ENCODE assay signal across 8 mouse cellular contexts in genomic region chrX:136171189-136172117, GRCm38 (mm10). TPM values are rescaled to one million over a fixed set of nuclear protein-coding genes. Genes with fewer than 3 reads are reported as not detected.
DNase-seq lines count a peak whose midpoint lies in the region; ATAC-seq and TF ChIP-seq lines count a peak whose summit lies in the region.

No protein-coding gene starts in this region.

- TF ChIP-seq CTCF in CH12.LX (conservative IDR thresholded peaks at IDR 0.05 in 1 of 2, IDR thresholded peaks at IDR 0.05 in 1 of 2; ENCODE audit: low read depth in 2 of 2, low read length in 2 of 2): no peak

- no peaks in the 10 kb centered on the region for H3K4me1 ChIP-seq in CH12.LX (ENCODE audit: control insufficient read depth in 1 of 2, insufficient read depth in 2 of 2)
- no peaks in the 10 kb centered on the region for H3K4me1 ChIP-seq in heart, embryonic 10.5 days
- H3K4me1 ChIP-seq in kidney, embryonic 15.5 days: no peaks in the 10 kb centered on the region
- H3K4me1 ChIP-seq in limb, embryonic 13.5 days: peaks cover 3% of the 10 kb centered on the region; the same call in 1 of the 2 replicates
- H3K4me1 ChIP-seq in midbrain, embryonic 13.5 days (replicated peaks): peaks cover 4% of the 10 kb centered on the region; the same call in 1 of the 2 replicates

- no peak overlapping the region for H3K27ac ChIP-seq in CH12.LX (ENCODE audit: insufficient read depth, low read depth)
- H3K27ac ChIP-seq in heart, embryonic 10.5 days: peak overlapping the region; percentile 90
- H3K27ac ChIP-seq in kidney, embryonic 15.5 days: peak overlapping the region; percentile 88
- H3K27ac ChIP-seq in limb, embryonic 13.5 days: peak overlapping the region; percentile 85
- peak overlapping the region; percentile 84 for H3K27ac ChIP-seq in midbrain, embryonic 13.5 days

- in situ Hi-C loops in CH12.LX (cut with MboI; ENCODE audit: low pct_ligation_motif_present, low pct_unique_long_range_greater_than_20kb, low sequenced_read_pairs): no loop called here

- no peaks in the 10 kb centered on the region for H3K9me3 ChIP-seq in CH12.LX (replicated peaks; ENCODE audit: low read length)
- no peaks in the 10 kb centered on the region for H3K9me3 ChIP-seq in heart, embryonic 10.5 days
- H3K9me3 ChIP-seq in kidney, embryonic 15.5 days (replicated peaks): no peaks in the 10 kb centered on the region
- H3K9me3 ChIP-seq in limb, embryonic 13.5 days: no peaks in the 10 kb centered on the region
- no peaks in the 10 kb centered on the region for H3K9me3 ChIP-seq in midbrain, embryonic 13.5 days

- no peak for DNase-seq in CH12.LX (ENCODE audit: extremely low read depth)
- DNase-seq in brain, adult 2 months (ENCODE audit: low read depth, low spot score): peak; percentile 88
- peak; percentile 84 for DNase-seq in heart, embryonic 10.5 days (ENCODE audit: low spot score)
- peak; percentile 52 for DNase-seq in telencephalon, adult 2 months (ENCODE audit: low read depth, low spot score)

- TF ChIP-seq EP300 in CH12.LX (IDR thresholded peaks at IDR 0.05; ENCODE audit: low read length): no peak

- ATAC-seq in erythroblast, adult 5-6 weeks (replicated peaks; ENCODE audit: low FRiP score, poor library complexity, severe bottlenecking): peak; percentile 62
- peak; percentile 75 for ATAC-seq in kidney, embryonic 15.5 days (replicated peaks; ENCODE audit: low FRiP score)
- peak; percentile 64; the same call in 1 of the 2 replicates for ATAC-seq in limb, embryonic 13.5 days (ENCODE audit: low FRiP score, low read depth)
- peak; percentile 77 for ATAC-seq in midbrain, embryonic 13.5 days

- 20% methylated on average over 24 of the region's 24 CpGs for WGBS in heart, embryonic 10.5 days
- WGBS in kidney, embryonic 15.5 days: 24% methylated on average over 24 of the region's 24 CpGs
- 21% methylated on average over 24 of the region's 24 CpGs for WGBS in limb, embryonic 13.5 days
- 21% methylated on average over 24 of the region's 24 CpGs for WGBS in midbrain, embryonic 13.5 days

- no peaks in the 10 kb centered on the region for H3K27me3 ChIP-seq in CH12.LX (replicated peaks)
- 0 out of 2 replicates have a peak, but pooled peaks cover 3% of the 10 kb centered on the region for H3K27me3 ChIP-seq in heart, embryonic 10.5 days (ENCODE audit: insufficient read depth, poor library complexity, severe bottlenecking)
- H3K27me3 ChIP-seq in kidney, embryonic 15.5 days: peaks cover 17% of the 10 kb centered on the region
- H3K27me3 ChIP-seq in limb, embryonic 13.5 days: peaks cover 15% of the 10 kb centered on the region; the same call in 1 of the 2 replicates
- H3K27me3 ChIP-seq in midbrain, embryonic 13.5 days: peaks cover 6% of the 10 kb centered on the region; the same call in 1 of the 2 replicates

- H3K9ac ChIP-seq in CH12.LX (ENCODE audit: insufficient read depth, low read depth): peak overlapping the region; percentile 62
- H3K9ac ChIP-seq in kidney, embryonic 15.5 days: peak overlapping the region; percentile 63
- H3K9ac ChIP-seq in limb, embryonic 13.5 days: peak overlapping the region; percentile 77
- H3K9ac ChIP-seq in midbrain, embryonic 13.5 days (replicated peaks): peak overlapping the region; percentile 73

- TF ChIP-seq POLR2A in CH12.LX (IDR thresholded peaks at IDR 0.05; ENCODE audit: low read depth, low read length): no peak

- no peaks in the 10 kb centered on the region for H3K36me3 ChIP-seq in CH12.LX (replicated peaks in 1 of 2; ENCODE audit: control insufficient read depth in 1 of 2, insufficient read depth in 1 of 2, low read length in 1 of 2)
- no peaks in the 10 kb centered on the region for H3K36me3 ChIP-seq in heart, embryonic 10.5 days
- H3K36me3 ChIP-seq in kidney, embryonic 15.5 days: no peaks in the 10 kb centered on the region
- peaks cover 6% of the 10 kb centered on the region for H3K36me3 ChIP-seq in limb, embryonic 13.5 days
- H3K36me3 ChIP-seq in midbrain, embryonic 13.5 days: no peaks in the 10 kb centered on the region

- H3K4me2 ChIP-seq in CH12.LX (ENCODE audit: insufficient read depth, low read depth, poor library complexity, severe bottlenecking): peak overlapping the region; percentile 52
- H3K4me2 ChIP-seq in kidney, embryonic 15.5 days: peak overlapping the region; percentile 55
- peak overlapping the region; percentile 63 for H3K4me2 ChIP-seq in limb, embryonic 13.5 days (replicated peaks)
- peak overlapping the region; percentile 56 for H3K4me2 ChIP-seq in midbrain, embryonic 13.5 days (replicated peaks)

- no peak for TF ChIP-seq RAD21 in CH12.LX (IDR thresholded peaks at IDR 0.05; ENCODE audit: low read depth, low read length)

- H3K4me3 ChIP-seq in CH12.LX (replicated peaks in 1 of 3; ENCODE audit: low read depth in 2 of 3, low read length in 2 of 3, poor library complexity in 1 of 3): peak overlapping the region in 2 of 3 experiments; percentile 34 to 56
- H3K4me3 ChIP-seq in heart, embryonic 10.5 days: peak overlapping the region; percentile 65
- H3K4me3 ChIP-seq in kidney, embryonic 15.5 days (replicated peaks): peak overlapping the region; percentile 61
- H3K4me3 ChIP-seq in limb, embryonic 13.5 days: peak overlapping the region; percentile 59
- H3K4me3 ChIP-seq in midbrain, embryonic 13.5 days (replicated peaks): peak overlapping the region; percentile 56

- dilution Hi-C loops in CH12.LX (cut with MboI; ENCODE audit: extremely low pct_ligation_motif_present, extremely low pct_unique_long_range_greater_than_20kb, low sequenced_read_pairs): no loop called here

- no peaks in the 10 kb centered on the region for H3K79me2 ChIP-seq in CH12.LX (replicated peaks; ENCODE audit: control insufficient read depth, extremely low read depth, insufficient read depth, poor library complexity, severe bottlenecking)

TF ChIP-seq in CH12.LX, 34 proteins besides CTCF, POLR2A, EP300 and RAD21 (continues in another document):
- TF ChIP-seq MAZ (IDR thresholded peaks at IDR 0.05; ENCODE audit: low read depth, low read length): no peak

RNA-seq across cellular contexts. Expression of gene Tceal8, which starts 0.7 kb away (rescaled TPM):
- 5.8 and 7.0 TPM in 2 replicates for total RNA-seq in CH12.LX (2012; rRNA removed)
- total RNA-seq in CH12.LX (2014; rRNA removed): 0.63 and 0.67 TPM in 2 replicates
- 1.1 and 1.3 TPM in 2 replicates for polyA plus RNA-seq in CH12.LX (2012; ENCODE audit: insufficient read length, low read depth)
- total RNA-seq in erythroblast, adult 5-6 weeks (2015; ENCODE audit: low replicate concordance): 20.7 and 26.5 TPM in 2 replicates
- 31.0 and 39.6 TPM in 2 replicates for total RNA-seq in erythroblast, adult 5-6 weeks (2017; ENCODE audit: low replicate concordance)
- polyA plus RNA-seq in heart, embryonic 10.5 days (2016; fragmentation: Nextera tagmentation; extraction: Ambion mirVana): 256 and 309 TPM in 2 replicates
- 172 and 177 TPM in 2 replicates for polyA plus RNA-seq in kidney, embryonic 15.5 days (2015; fragmentation: Nextera tagmentation; extraction: Ambion mirVana)
- 217 and 223 TPM in 2 replicates for polyA plus RNA-seq in limb, embryonic 13.5 days (2015; fragmentation: Nextera tagmentation; extraction: Ambion mirVana)
- 134 and 143 TPM in 2 replicates for polyA plus RNA-seq in midbrain, embryonic 13.5 days (2015; fragmentation: Nextera tagmentation; extraction: Ambion mirVana)

RNA-seq across cellular contexts. Expression of gene Tceal5, which starts 32.2 kb away (rescaled TPM):
- total RNA-seq in CH12.LX (2012; rRNA removed) (0.30 TPM in 1 of 2 replicates, not detected in the other), CH12.LX (2014; rRNA removed) (not detected in 2 replicates)
- polyA plus RNA-seq in CH12.LX (2012; ENCODE audit: insufficient read length, low read depth): not detected in 2 replicates
- total RNA-seq in erythroblast, adult 5-6 weeks (2015; ENCODE audit: low replicate concordance): not detected in 2 replicates
- not detected in 2 replicates for total RNA-seq in erythroblast, adult 5-6 weeks (2017; ENCODE audit: low replicate concordance)
- polyA plus RNA-seq in heart, embryonic 10.5 days (2016; fragmentation: Nextera tagmentation; extraction: Ambion mirVana): 9.6 and 11.1 TPM in 2 replicates
- polyA plus RNA-seq in kidney, embryonic 15.5 days (2015; fragmentation: Nextera tagmentation; extraction: Ambion mirVana): 3.4 and 3.7 TPM in 2 replicates
- polyA plus RNA-seq in limb, embryonic 13.5 days (2015; fragmentation: Nextera tagmentation; extraction: Ambion mirVana): 13.1 and 14.0 TPM in 2 replicates
- 17.5 and 20.1 TPM in 2 replicates for polyA plus RNA-seq in midbrain, embryonic 13.5 days (2015; fragmentation: Nextera tagmentation; extraction: Ambion mirVana)

RNA-seq across cellular contexts. Expression of gene Bex4, which starts 32.7 kb away (rescaled TPM):
- total RNA-seq in CH12.LX (2012; rRNA removed): not detected in 2 replicates
- not detected in 2 replicates for total RNA-seq in CH12.LX (2014; rRNA removed)
- polyA plus RNA-seq in CH12.LX (2012; ENCODE audit: insufficient read length, low read depth): not detected in 2 replicates
- total RNA-seq in erythroblast, adult 5-6 weeks (2015; ENCODE audit: low replicate concordance): 10.7 and 16.7 TPM in 2 replicates
- 11.8 and 12.5 TPM in 2 replicates for total RNA-seq in erythroblast, adult 5-6 weeks (2017; ENCODE audit: low replicate concordance)
- polyA plus RNA-seq in heart, embryonic 10.5 days (2016; fragmentation: Nextera tagmentation; extraction: Ambion mirVana): 183 and 228 TPM in 2 replicates
- 62.7 and 66.2 TPM in 2 replicates for polyA plus RNA-seq in kidney, embryonic 15.5 days (2015; fragmentation: Nextera tagmentation; extraction: Ambion mirVana)
- 59.2 and 60.1 TPM in 2 replicates for polyA plus RNA-seq in limb, embryonic 13.5 days (2015; fragmentation: Nextera tagmentation; extraction: Ambion mirVana)
- polyA plus RNA-seq in midbrain, embryonic 13.5 days (2015; fragmentation: Nextera tagmentation; extraction: Ambion mirVana): 108 and 121 TPM in 2 replicates

RNA-seq across cellular contexts. Expression of gene Tceal7, which starts 43.1 kb away (rescaled TPM):
- total RNA-seq in CH12.LX (2012; rRNA removed) (not detected in 2 replicates), CH12.LX (2014; rRNA removed) (not detected in 2 replicates)
- polyA plus RNA-seq in CH12.LX (2012; ENCODE audit: insufficient read length, low read depth): not detected in 2 replicates
- not detected in 2 replicates for total RNA-seq in erythroblast, adult 5-6 weeks (2015; ENCODE audit: low replicate concordance)
- total RNA-seq in erythroblast, adult 5-6 weeks (2017; ENCODE audit: low replicate concordance): not detected in 2 replicates
- polyA plus RNA-seq in heart, embryonic 10.5 days (2016; fragmentation: Nextera tagmentation; extraction: Ambion mirVana): 2.5 and 3.5 TPM in 2 replicates
- 10.7 and 23.2 TPM in 2 replicates for polyA plus RNA-seq in kidney, embryonic 15.5 days (2015; fragmentation: Nextera tagmentation; extraction: Ambion mirVana)
- 49.4 and 53.9 TPM in 2 replicates for polyA plus RNA-seq in limb, embryonic 13.5 days (2015; fragmentation: Nextera tagmentation; extraction: Ambion mirVana)
- 1.5 and 1.7 TPM in 2 replicates for polyA plus RNA-seq in midbrain, embryonic 13.5 days (2015; fragmentation: Nextera tagmentation; extraction: Ambion mirVana)

RNA-seq across cellular contexts. Expression of gene Bex1, which starts 43.9 kb away (rescaled TPM):
- not detected in 2 replicates for total RNA-seq in CH12.LX (2012; rRNA removed)
- not detected in 2 replicates for total RNA-seq in CH12.LX (2014; rRNA removed)
- polyA plus RNA-seq in CH12.LX (2012; ENCODE audit: insufficient read length, low read depth): not detected in 2 replicates
- total RNA-seq in erythroblast, adult 5-6 weeks (2015; ENCODE audit: low replicate concordance): not detected in 2 replicates
- not detected in 2 replicates for total RNA-seq in erythroblast, adult 5-6 weeks (2017; ENCODE audit: low replicate concordance)
- polyA plus RNA-seq in heart, embryonic 10.5 days (2016; fragmentation: Nextera tagmentation; extraction: Ambion mirVana): 197 and 260 TPM in 2 replicates
- 75.9 and 81.6 TPM in 2 replicates for polyA plus RNA-seq in kidney, embryonic 15.5 days (2015; fragmentation: Nextera tagmentation; extraction: Ambion mirVana)
- 102 and 103 TPM in 2 replicates for polyA plus RNA-seq in limb, embryonic 13.5 days (2015; fragmentation: Nextera tagmentation; extraction: Ambion mirVana)
- polyA plus RNA-seq in midbrain, embryonic 13.5 days (2015; fragmentation: Nextera tagmentation; extraction: Ambion mirVana): 179 and 186 TPM in 2 replicates

Comparison
In these comparisons a context has a peak if more than half of its experiments do, and no peak if none do; other contexts are left out.
1. RNA of gene Tceal8, which starts 0.7 kb away (polyA plus RNA-seq): 256 to 309 TPM in heart, embryonic 10.5 days, 217 to 223 TPM in limb, embryonic 13.5 days, 172 to 177 TPM in kidney, embryonic 15.5 days and 134 to 143 TPM in midbrain, embryonic 13.5 days; 1.1 to 1.3 TPM in CH12.LX; every median in the first group is over 10 times any median in the second.
2. RNA of gene Bex4, which starts 32.7 kb away (polyA plus RNA-seq): 183 to 228 TPM in heart, embryonic 10.5 days, 108 to 121 TPM in midbrain, embryonic 13.5 days, 62.7 to 66.2 TPM in kidney, embryonic 15.5 days and 59.2 to 60.1 TPM in limb, embryonic 13.5 days; not detected in CH12.LX; every median in the first group is over 10 times any median in the second.
3. Peak in every context shown above with its lines, with median percentiles within 50 percentile points of each other: H3K4me2 ChIP-seq, H3K4me3 ChIP-seq, H3K9ac ChIP-seq and ATAC-seq.